Mouse (Mus musculus) spleen, adult 2 months (tissue): Measurements from ENCODE around the gene Zfp335.

ENCODE experiments used
- CTCF ChIP-seq: fragments of 200-500 bp; IDR thresholded peaks from 2 replicates; pipeline ENCODE4 v1.5.1; 2011; ENCODE audit warnings: mild to moderate bottlenecking, inconsistent platforms; ENCODE audit not compliant: insufficient read depth, insufficient read length, insufficient replicate concordance; ENCODE audit errors: extremely low read depth
- POLR2A ChIP-seq: fragments of 200-500 bp; IDR thresholded peaks from 2 replicates; pipeline ENCODE4 v1.6.1; 2011; ENCODE audit warnings: low read depth, low read length, inconsistent platforms

DNA sequence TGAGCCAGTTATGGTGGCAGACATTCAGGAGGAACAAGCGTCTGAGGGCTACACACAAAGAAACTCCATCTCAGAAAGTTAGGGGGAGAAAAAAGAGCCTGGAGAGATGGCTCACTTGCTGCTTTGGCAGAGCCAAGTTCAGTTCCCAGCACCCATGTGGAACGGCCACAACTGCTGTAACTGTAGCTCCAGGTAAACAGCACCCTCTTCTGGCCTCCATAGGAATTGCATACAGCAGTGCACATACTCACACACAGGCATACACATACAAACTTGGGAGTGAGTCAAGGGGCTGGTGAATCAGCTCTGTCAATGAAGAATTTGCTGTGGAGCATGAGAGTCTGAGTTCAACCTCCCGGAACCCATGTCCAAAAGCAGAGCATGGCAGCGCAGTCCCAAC, 5.5 kb downstream of the Zfp335 start:
- TF ChIP-seq CTCF (no peak), POLR2A (no peak)
